Mouse (Mus musculus) G1E (cell line): ENCODE measurements around the gene Wipf3. TPM values are rescaled to one million over a fixed set of nuclear protein-coding genes. Genes with fewer than 3 reads are reported as not detected.

Experiments
- ATAC-seq: 2 replicates; pipeline ENCODE4 v1.8.0; 2016; ENCODE audit warnings: mild to moderate bottlenecking; ENCODE audit not compliant: insufficient number of reproducible peaks, poor library complexity, low FRiP score, severe bottlenecking; ENCODE audit errors: extremely low read depth
- DNase-seq: peaks from one replicate; pipeline ENCODE4 v3.0.0; 2012; ENCODE audit warnings: low spot score
- H3K27me3 ChIP-seq: 2 replicates; pipeline ENCODE4 v1.6.1; 2012; ENCODE audit warnings: mild to moderate bottlenecking, low read length, inconsistent platforms; ENCODE audit not compliant: insufficient read depth
- H3K36me3 ChIP-seq: replicated peaks from 2 replicates; pipeline ENCODE3; 2012; ENCODE audit warnings: mild to moderate bottlenecking, inconsistent platforms
- H3K4me1 ChIP-seq: 2 replicates; pipeline ENCODE4 v1.6.1; 2012; ENCODE audit warnings: low read depth, low read length, inconsistent platforms, mixed read lengths; ENCODE audit not compliant: insufficient read depth
- H3K4me3 ChIP-seq: 2 replicates; pipeline ENCODE4 v1.5.1; 2012; ENCODE audit warnings: low read depth, mild to moderate bottlenecking, inconsistent platforms, low read length, moderate library complexity, mixed read lengths
- H3K9me3 ChIP-seq: replicated peaks from 2 replicates; pipeline ENCODE4 v1.6.1; 2012; ENCODE audit warnings: inconsistent platforms
- CTCF ChIP-seq: IDR thresholded peaks from 2 replicates; pipeline ENCODE4 v1.5.1; 2012; ENCODE audit warnings: low read depth, low read length, inconsistent platforms, mixed read lengths
- GATA1 ChIP-seq: IDR thresholded peaks from 2 replicates; pipeline ENCODE4 v1.6.1; 2012; ENCODE audit warnings: borderline replicate concordance, low read length, inconsistent platforms, mixed read lengths
- GATA2 ChIP-seq: IDR thresholded peaks from 2 replicates; pipeline ENCODE4 v1.6.1; 2012; ENCODE audit warnings: low read depth, low read length, inconsistent platforms, borderline replicate concordance
- POLR2AphosphoS5 ChIP-seq: IDR thresholded peaks from 2 replicates; pipeline ENCODE4 v1.6.1; 2012; ENCODE audit warnings: low read depth, low read length, inconsistent platforms; ENCODE audit not compliant: insufficient replicate concordance
- TAL1 ChIP-seq: conservative IDR thresholded peaks from 2 replicates; pipeline ENCODE4 v1.6.1; 2012; ENCODE audit warnings: low read depth, low read length, inconsistent platforms, mixed read lengths
- polyA plus RNA-seq: library from polyadenylated mRNA; stranded (reverse); fragments of >175 nt; gene quantifications from 2 replicates; pipeline ENCODE4 v1.2.3, GENCODE M21; 2012
- total RNA-seq, 2 experiments: library from RNA; stranded (forward) in 1 of 2; stranded (reverse) in 1 of 2; fragments of 200-1000 nt in 1 of 2; fragments of >200 nt in 1 of 2; fragmentation: Nextera tagmentation in 1 of 2; gene quantifications; 2 replicates each; pipeline ENCODE4 v1.2.3; 2014 to 2017

Wipf3 gene
- not detected in 2 replicates for total RNA-seq (2014; fragmentation: Nextera tagmentation)
- total RNA-seq (2017): 0.11 and 0.17 TPM in 2 replicates
- polyA plus RNA-seq: not detected in 2 replicates

DNA sequence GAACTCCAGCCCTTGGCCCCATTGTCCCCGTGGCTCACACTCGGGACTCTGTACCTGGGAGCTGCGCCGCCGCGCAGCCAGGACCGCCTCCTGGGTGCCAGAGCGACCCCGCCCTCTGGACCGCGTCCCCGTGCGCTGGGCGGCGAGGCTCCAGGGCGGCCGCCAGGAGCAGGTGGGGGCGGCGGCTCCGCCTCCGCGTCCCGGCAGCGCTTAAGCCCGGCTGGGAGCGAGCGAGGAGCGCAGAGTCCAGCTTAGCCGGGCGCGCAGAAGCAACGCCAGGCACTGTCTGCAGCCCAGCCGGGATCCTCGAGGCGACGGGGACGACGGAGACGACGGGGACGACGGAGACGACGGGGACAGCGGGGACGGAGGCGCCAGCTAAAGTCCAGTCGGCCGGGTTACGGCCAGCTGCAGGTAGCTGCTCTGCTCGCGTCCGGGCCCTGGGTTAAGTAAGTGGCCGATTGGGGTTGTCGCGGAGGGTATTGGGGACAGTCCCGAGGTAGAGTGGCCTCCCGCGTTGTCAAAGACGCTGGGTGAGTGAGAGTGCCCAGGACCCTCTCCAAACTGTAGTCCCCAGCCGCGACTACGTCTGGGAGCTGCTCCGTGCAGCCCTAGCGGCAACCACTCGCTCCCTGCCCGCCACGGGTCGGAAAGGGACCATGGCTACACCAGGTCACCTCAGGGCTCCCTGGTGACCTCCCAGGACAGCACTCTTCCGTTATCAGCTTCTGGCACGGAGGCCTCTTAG is at the start of gene Wipf3:
Gene Wipf3 (plus strand): TSS at position 157 of the 748 bp plus-strand sequence.
- DNase-seq (no peak), ATAC-seq (no peak)
- Histone ChIP-seq H3K4me3 (peak within 1 kb of the TSS; percentile 27; the same call in 1 of the 2 replicates), H3K4me1 (no peaks in the 10 kb centered on the region), H3K27me3 (no peaks in the 10 kb centered on the region), H3K9me3 (peaks cover 39% of the 10 kb centered on the region), H3K36me3 (no peaks in the 10 kb centered on the region)
- TF ChIP-seq GATA1: no peak
- TF ChIP-seq POLR2AphosphoS5: no peak
- no peak for TF ChIP-seq TAL1
- TF ChIP-seq GATA2: no peak
- no peak for TF ChIP-seq CTCF

GRCm38 (mm10) chr6:54382636-54383035 is 46.8 kb upstream of the Wipf3 start:
- ATAC-seq (no peak), DNase-seq (no peak)
- no peak for TF ChIP-seq POLR2AphosphoS5
- TF ChIP-seq TAL1: no peak
- no peak for TF ChIP-seq CTCF
- TF ChIP-seq GATA1: no peak
- Histone ChIP-seq H3K27me3 (no peaks in the 10 kb centered on the region), H3K4me1 (no peaks in the 10 kb centered on the region), H3K9me3 (peaks cover 19% of the 10 kb centered on the region), H3K36me3 (no peaks in the 10 kb centered on the region), H3K4me3 (no peak overlapping the region)

GRCm38 (mm10) chr6:54383893-54384524 is 45.4 kb upstream of the Wipf3 start:
- TF ChIP-seq POLR2AphosphoS5 (no peak), GATA1 (no peak), CTCF (no peak), GATA2 (no peak), TAL1 (no peak)
- Histone ChIP-seq H3K4me3 (no peak overlapping the region), H3K9me3 (peaks cover 17% of the 10 kb centered on the region), H3K36me3 (no peaks in the 10 kb centered on the region), H3K4me1 (no peaks in the 10 kb centered on the region), H3K27me3 (no peaks in the 10 kb centered on the region)
- DNase-seq (no peak), ATAC-seq (no peak)

DNA sequence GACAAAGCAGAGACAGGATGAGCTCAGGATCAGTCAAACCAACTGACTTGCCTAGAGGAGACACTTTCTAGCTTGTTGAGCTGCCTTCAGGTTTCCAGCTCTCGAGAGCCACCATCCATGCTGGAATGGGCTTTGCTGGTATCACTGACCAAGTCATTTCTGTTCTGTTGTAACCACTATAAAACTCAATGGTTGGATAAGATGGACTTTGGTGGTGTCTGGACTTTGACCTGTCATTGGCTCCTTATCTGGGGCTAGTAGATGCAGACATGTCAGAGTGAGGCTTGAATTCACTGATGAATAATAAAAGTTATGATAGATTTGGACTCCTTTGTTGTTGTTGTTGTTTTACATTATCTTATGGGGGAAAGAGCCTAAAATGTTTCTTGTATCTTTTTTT is 44.6 kb upstream of the Wipf3 start:
- ATAC-seq: no peak
- no peaks in the 10 kb centered on the region for H3K36me3 ChIP-seq
- no peaks in the 10 kb centered on the region for H3K27me3 ChIP-seq
- no peaks in the 10 kb centered on the region for H3K4me1 ChIP-seq
- TF ChIP-seq GATA2 (no peak), GATA1 (no peak)
- H3K4me3 ChIP-seq: no peak overlapping the region
- H3K9me3 ChIP-seq: peaks cover 17% of the 10 kb centered on the region
- DNase-seq: no peak

DNA sequence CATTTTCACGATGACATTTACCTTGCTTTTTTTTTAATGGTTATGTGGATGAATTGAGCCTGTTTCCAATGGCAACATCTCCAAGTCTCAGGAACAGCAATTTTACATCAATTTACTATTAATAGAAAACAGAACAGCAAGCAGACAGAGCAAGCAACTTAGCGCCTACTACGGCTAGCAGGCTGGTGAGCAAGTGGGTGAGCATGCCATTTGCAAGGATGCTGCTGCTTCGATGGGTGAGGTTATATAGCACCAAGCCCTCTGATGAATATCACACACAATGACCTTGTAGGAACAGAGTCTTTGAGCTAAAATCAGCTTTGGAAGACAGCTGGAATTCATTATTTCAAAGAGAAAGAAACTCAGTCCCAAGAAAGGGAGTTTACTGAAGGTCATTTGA is 43.0 kb upstream of the Wipf3 start:
- ATAC-seq: no peak

GRCm38 (mm10) chr6:54387044-54387443 is 42.4 kb upstream of the Wipf3 start:
- no peaks in the 10 kb centered on the region for H3K36me3 ChIP-seq
- no peaks in the 10 kb centered on the region for H3K27me3 ChIP-seq
- peaks cover 17% of the 10 kb centered on the region for H3K9me3 ChIP-seq
- no peak for TF ChIP-seq GATA2
- TF ChIP-seq TAL1: no peak
- TF ChIP-seq GATA1: no peak
- no peak for TF ChIP-seq POLR2AphosphoS5
- no peak for TF ChIP-seq CTCF
- H3K4me3 ChIP-seq: no peak overlapping the region
- DNase-seq (no peak), ATAC-seq (no peak)
- no peaks in the 10 kb centered on the region for H3K4me1 ChIP-seq

More for the DNA sequence above, 43.0 kb upstream of the Wipf3 start:
- no peak overlapping the region for H3K4me3 ChIP-seq
- no peaks in the 10 kb centered on the region for H3K36me3 ChIP-seq
- no peaks in the 10 kb centered on the region for H3K27me3 ChIP-seq
- H3K9me3 ChIP-seq: peaks cover 17% of the 10 kb centered on the region
- TF ChIP-seq TAL1 (no peak), CTCF (no peak), GATA2 (no peak), POLR2AphosphoS5 (no peak), GATA1 (no peak)
- H3K4me1 ChIP-seq: no peaks in the 10 kb centered on the region
- DNase-seq: no peak
